Mouse (Mus musculus): ENCODE measurements around the gene Pole.

GRCm38 (mm10) chr5:110284536-110284935, 1.6 kb upstream of the Pole start:
- peak; percentile 69 for TF ChIP-seq CTCF (IDR thresholded peaks at IDR 0.05; ENCODE audit: control insufficient read depth, insufficient read depth, low read length)
- TF ChIP-seq POLR2A (IDR thresholded peaks at IDR 0.05; ENCODE audit: borderline replicate concordance, control insufficient read depth, low read depth, low read length) = no peak
